Mouse (Mus musculus) embryonic fibroblast, embryonic 13.5 days (primary cell): Measurements from ENCODE around the gene Dnah7c.

ENCODE experiments used
- CTCF ChIP-seq: IDR thresholded peaks from 2 replicates; pipeline ENCODE4 v1.5.1; 2011; ENCODE audit warnings: mild to moderate bottlenecking, control low read depth, low read length, moderate library complexity, borderline replicate concordance; ENCODE audit not compliant: insufficient read depth
- POLR2A ChIP-seq: IDR thresholded peaks from 2 replicates; pipeline ENCODE4 v1.6.1; 2011; ENCODE audit warnings: low read depth, mild to moderate bottlenecking, control low read depth, low read length, moderate library complexity

DNA sequence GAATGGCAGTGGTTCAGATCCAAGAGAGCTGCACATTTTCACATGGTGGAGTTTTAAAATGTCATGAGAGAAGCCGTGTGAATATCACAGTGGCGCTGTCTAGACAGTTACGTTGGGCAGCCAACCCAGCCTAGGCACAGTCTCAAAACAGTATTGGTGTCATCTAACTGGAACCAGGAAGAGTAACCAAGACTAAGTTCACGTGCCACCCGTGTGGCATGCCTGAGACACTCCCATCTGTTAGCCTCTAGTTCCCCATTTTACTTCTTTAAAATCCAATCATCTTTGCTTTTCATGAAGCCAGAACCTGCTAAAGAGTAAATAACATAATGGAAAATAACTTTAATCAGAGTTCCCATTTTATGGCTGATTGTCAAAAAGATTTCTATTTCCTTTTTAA, 406.5 kb downstream of the Dnah7c start:
- no peak for TF ChIP-seq CTCF
- TF ChIP-seq POLR2A = no peak
